Mouse (Mus musculus): ENCODE results near the gene Slc13a3.

Slc13a3 gene

GRCm38 (mm10) chr2:165442981-165443380 lies 30.0 kb downstream of the Slc13a3 start:
- no peak for TF ChIP-seq GATA4 (IDR thresholded peaks at IDR 0.05; ENCODE audit: insufficient replicate concordance, low read length)

- no peak for TF ChIP-seq GATA4 (IDR thresholded peaks at IDR 0.05; ENCODE audit: insufficient replicate concordance, low read length)
Measured at GRCm38 (mm10) chr2:165441613-165442012, 31.4 kb downstream of the Slc13a3 start.

- TF ChIP-seq GATA4 (IDR thresholded peaks at IDR 0.05; ENCODE audit: insufficient replicate concordance, low read length) = no peak
Measured at GRCm38 (mm10) chr2:165439613-165440012, 33.4 kb downstream of the Slc13a3 start.

GRCm38 (mm10) chr2:165438881-165439280 lies 34.1 kb downstream of the Slc13a3 start:
- TF ChIP-seq GATA4 (IDR thresholded peaks at IDR 0.05; ENCODE audit: insufficient replicate concordance, low read length) = no peak

GRCm38 (mm10) chr2:165428694-165429093 lies 44.3 kb downstream of the Slc13a3 start:
- no peak for TF ChIP-seq GATA4 (IDR thresholded peaks at IDR 0.05; ENCODE audit: insufficient replicate concordance, low read length)

GRCm38 (mm10) chr2:165420195-165420594 lies 52.8 kb downstream of the Slc13a3 start:
- no peak for TF ChIP-seq GATA4 (IDR thresholded peaks at IDR 0.05; ENCODE audit: insufficient replicate concordance, low read length)

- no peak for TF ChIP-seq GATA4 (IDR thresholded peaks at IDR 0.05; ENCODE audit: insufficient replicate concordance, low read length)
Measured at GRCm38 (mm10) chr2:165419670-165420111, 53.3 kb downstream of the Slc13a3 start.

GRCm38 (mm10) chr2:165418577-165418976 lies 54.5 kb downstream of the Slc13a3 start:
- TF ChIP-seq GATA4 (IDR thresholded peaks at IDR 0.05; ENCODE audit: insufficient replicate concordance, low read length) = no peak

- TF ChIP-seq GATA4 (IDR thresholded peaks at IDR 0.05; ENCODE audit: insufficient replicate concordance, low read length) = no peak
Measured at GRCm38 (mm10) chr2:165417291-165417690, 55.7 kb downstream of the Slc13a3 start.

GRCm38 (mm10) chr2:165415795-165416194 lies 57.2 kb downstream of the Slc13a3 start:
- TF ChIP-seq GATA4 (IDR thresholded peaks at IDR 0.05; ENCODE audit: insufficient replicate concordance, low read length) = no peak

- TF ChIP-seq GATA4 (IDR thresholded peaks at IDR 0.05; ENCODE audit: insufficient replicate concordance, low read length) = no peak
Measured at GRCm38 (mm10) chr2:165415141-165415721, 57.8 kb downstream of the Slc13a3 start.

GRCm38 (mm10) chr2:165414321-165414720 lies 58.7 kb downstream of the Slc13a3 start:
- TF ChIP-seq GATA4 (IDR thresholded peaks at IDR 0.05; ENCODE audit: insufficient replicate concordance, low read length) = no peak

GRCm38 (mm10) chr2:165413884-165414283 lies 59.1 kb downstream of the Slc13a3 start:
- no peak for TF ChIP-seq GATA4 (IDR thresholded peaks at IDR 0.05; ENCODE audit: insufficient replicate concordance, low read length)

GRCm38 (mm10) chr2:165407700-165408301 lies 65.2 kb downstream of the Slc13a3 start:
- no peak for TF ChIP-seq GATA4 (IDR thresholded peaks at IDR 0.05; ENCODE audit: insufficient replicate concordance, low read length)

- TF ChIP-seq GATA4 (IDR thresholded peaks at IDR 0.05; ENCODE audit: insufficient replicate concordance, low read length) = no peak
Measured at GRCm38 (mm10) chr2:165405351-165405750, 67.7 kb downstream of the Slc13a3 start.

- no peak for TF ChIP-seq GATA4 (IDR thresholded peaks at IDR 0.05; ENCODE audit: insufficient replicate concordance, low read length)
Measured at GRCm38 (mm10) chr2:165404951-165405350, 68.1 kb downstream of the Slc13a3 start.
